Mouse (Mus musculus) heart, embryonic 12.5 days (tissue): ENCODE measurements around the gene Trim33. TPM values are rescaled to one million over a fixed set of nuclear protein-coding genes. Genes with fewer than 3 reads are reported as not detected.
A peak's percentile ranks its signal among the peaks of the same experiment; 100 is the strongest.

ENCODE experiments used
- ATAC-seq: fragments of 200-750 bp; cut with Nextera tagmentation; 2 replicates; pipeline ENCODE4 v1.8.0; 2017; ENCODE audit warnings: moderate TSS enrichment, moderate library complexity; ENCODE audit not compliant: insufficient number of reproducible peaks, low FRiP score
- H3K27ac ChIP-seq: fragments of 300-500 bp; sonication (generic); 2 replicates; pipeline ENCODE4 v1.5.1; 2016; ENCODE audit warnings: mild to moderate bottlenecking, moderate library complexity; ENCODE audit not compliant: poor library complexity, severe bottlenecking
- H3K27me3 ChIP-seq: fragments of 300-500 bp; sonication (generic); replicated peaks from 2 replicates; pipeline ENCODE4 v1.6.1; 2016; ENCODE audit warnings: mild to moderate bottlenecking, moderate library complexity
- H3K36me3 ChIP-seq: fragments of 300-500 bp; sonication (generic); 2 replicates; pipeline ENCODE4 v1.6.1; 2016; ENCODE audit warnings: mild to moderate bottlenecking, moderate library complexity
- H3K4me1 ChIP-seq: fragments of 300-500 bp; sonication (generic); replicated peaks from 2 replicates; pipeline ENCODE4 v1.6.1; 2016; ENCODE audit warnings: mild to moderate bottlenecking
- H3K4me2 ChIP-seq: fragments of 300-500 bp; sonication (generic); 2 replicates; pipeline ENCODE4 v1.6.1; 2016; ENCODE audit warnings: mild to moderate bottlenecking, moderate library complexity
- H3K4me3 ChIP-seq: fragments of 300-500 bp; sonication (generic); 2 replicates; pipeline ENCODE4 v1.5.1; 2016; ENCODE audit warnings: mild to moderate bottlenecking
- H3K9ac ChIP-seq: fragments of 300-500 bp; sonication (generic); 2 replicates; pipeline ENCODE4 v1.6.1; 2016; ENCODE audit warnings: mild to moderate bottlenecking, moderate library complexity
- H3K9me3 ChIP-seq: fragments of 300-500 bp; sonication (generic); replicated peaks from 2 replicates; pipeline ENCODE4 v1.6.1; 2016; ENCODE audit warnings: mild to moderate bottlenecking, moderate library complexity
- WGBS: fragments of 180-500 bp; shearing (Covaris S2); methylation state at CpG from one replicate; pipeline ENCODE4 v1.1.7; 2016; 5-methylcytosine and 5-hydroxymethylcytosine counted together
- polyA plus RNA-seq: library from polyadenylated mRNA; unstranded; fragments of >200 nt; fragmentation: Nextera tagmentation; extraction: Ambion mirVana; gene quantifications from 2 replicates; pipeline ENCODE4 v1.2.1, GENCODE M21; 2016

Gene Trim33
- polyA plus RNA-seq, 1 experiment from 2014 or later: 17.4 TPM

- WGBS: 82% methylated on average over 11 of the region's 11 CpGs
- no peak overlapping the region for H3K27ac ChIP-seq
- H3K27me3 ChIP-seq: no peaks in the 10 kb centered on the region
- H3K36me3 ChIP-seq: no peaks in the 10 kb centered on the region
- no peak overlapping the region for H3K4me3 ChIP-seq
- no peak for ATAC-seq
- no peak overlapping the region for H3K4me2 ChIP-seq
- H3K9ac ChIP-seq: no peak overlapping the region
- no peaks in the 10 kb centered on the region for H3K9me3 ChIP-seq
- H3K4me1 ChIP-seq: no peaks in the 10 kb centered on the region
Measured at GRCm38 (mm10) chr3:103364182-103364945, 85.3 kb downstream of the Trim33 start.

DNA sequence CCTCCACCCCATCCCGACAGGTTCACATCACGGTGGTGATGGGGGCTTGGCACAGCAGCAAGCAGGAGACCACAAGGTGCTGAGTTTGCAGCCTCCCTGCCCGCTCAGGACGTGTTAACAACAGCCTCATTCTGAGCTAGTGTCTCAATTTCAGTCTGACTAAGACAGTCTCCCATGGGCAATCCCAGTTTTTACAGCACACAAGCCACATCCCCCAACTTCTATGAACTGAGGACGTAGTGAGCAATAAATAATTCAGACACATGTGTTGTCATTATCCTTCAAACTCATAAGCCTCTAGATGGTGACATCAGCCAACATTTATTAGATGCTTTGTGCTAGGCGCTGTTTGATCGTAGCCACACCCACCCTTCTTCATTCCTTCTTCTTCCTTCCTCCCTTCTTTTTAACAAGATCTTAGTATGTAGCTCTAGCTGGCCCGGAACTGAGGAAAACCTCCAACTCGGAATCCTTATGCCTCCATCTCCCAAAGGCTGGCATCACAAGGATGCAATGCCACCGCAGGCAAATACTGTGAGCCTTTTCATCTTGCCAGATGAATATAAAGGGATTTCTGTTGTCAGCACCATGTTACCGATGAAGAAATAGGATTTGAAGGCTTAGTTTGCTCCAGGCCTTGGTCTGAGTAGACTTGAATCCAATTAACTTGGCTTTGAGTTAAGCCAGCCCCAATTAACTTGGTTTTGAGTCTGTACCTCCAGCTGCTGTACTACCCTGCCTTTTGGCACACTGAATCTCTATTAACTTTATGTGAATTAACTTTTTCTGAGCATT, 88.3 kb downstream of the Trim33 start:
- no peak overlapping the region for H3K9ac ChIP-seq

GRCm38 (mm10) chr3:103368731-103369130, 89.6 kb downstream of the Trim33 start:
- Histone ChIP-seq H3K36me3 (no peaks in the 10 kb centered on the region), H3K9ac (no peak overlapping the region), H3K4me1 (no peaks in the 10 kb centered on the region), H3K4me2 (no peak overlapping the region), H3K9me3 (no peaks in the 10 kb centered on the region), H3K4me3 (no peak overlapping the region), H3K27ac (no peak overlapping the region), H3K27me3 (0 out of 2 replicates have a peak, but pooled peaks cover 4% of the 10 kb centered on the region)
- WGBS: 81% methylated on average over 3 of the region's 3 CpGs
- no peak for ATAC-seq

More for the DNA sequence above, 88.3 kb downstream of the Trim33 start:
- Histone ChIP-seq H3K4me3 (no peak overlapping the region), H3K4me1 (no peaks in the 10 kb centered on the region), H3K27ac (no peak overlapping the region), H3K27me3 (no peaks in the 10 kb centered on the region), H3K9me3 (no peaks in the 10 kb centered on the region), H3K4me2 (no peak overlapping the region), H3K36me3 (no peaks in the 10 kb centered on the region)
- 81% methylated on average over 11 of the region's 11 CpGs for WGBS
- no peak for ATAC-seq

DNA sequence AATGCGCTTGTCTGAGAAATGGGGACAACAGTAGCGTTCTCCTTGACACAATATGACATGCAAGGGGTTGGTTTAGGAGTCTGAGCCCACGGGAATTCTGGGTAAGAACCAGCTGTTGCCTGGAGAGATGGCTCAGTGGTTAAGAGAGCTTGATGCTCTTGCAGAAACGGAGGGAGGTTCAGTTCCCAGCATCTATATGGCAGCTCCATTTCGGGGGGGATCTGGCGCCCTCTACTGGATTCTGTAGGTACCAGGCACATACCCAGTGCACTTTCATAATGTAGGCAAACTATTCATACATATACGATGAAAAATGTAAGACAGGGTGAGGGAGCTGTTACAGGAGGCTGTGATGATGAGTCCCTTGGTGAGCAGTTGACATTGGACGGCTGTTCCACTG, 94.9 kb downstream of the Trim33 start:
- no peak overlapping the region for H3K9ac ChIP-seq
- 30% methylated on average over 8 of the region's 8 CpGs for WGBS
- H3K27ac ChIP-seq: no peak overlapping the region
- H3K36me3 ChIP-seq: no peaks in the 10 kb centered on the region
- H3K9me3 ChIP-seq: no peaks in the 10 kb centered on the region
- ATAC-seq: no peak
- no peak overlapping the region for H3K4me3 ChIP-seq
- 0 out of 2 replicates have a peak, but pooled peaks cover 6% of the 10 kb centered on the region for H3K27me3 ChIP-seq
- no peak overlapping the region for H3K4me2 ChIP-seq
- peaks cover 7% of the 10 kb centered on the region for H3K4me1 ChIP-seq

- Histone ChIP-seq H3K9ac (no peak overlapping the region), H3K27ac (no peak overlapping the region), H3K4me1 (peaks cover 7% of the 10 kb centered on the region), H3K9me3 (no peaks in the 10 kb centered on the region), H3K4me3 (no peak overlapping the region), H3K36me3 (no peaks in the 10 kb centered on the region), H3K4me2 (no peak overlapping the region), H3K27me3 (0 out of 2 replicates have a peak, but pooled peaks cover 6% of the 10 kb centered on the region)
- 46% methylated on average over 14 of the region's 14 CpGs for WGBS
- no peak for ATAC-seq
Measured at GRCm38 (mm10) chr3:103375181-103375855, 96.2 kb downstream of the Trim33 start.

DNA sequence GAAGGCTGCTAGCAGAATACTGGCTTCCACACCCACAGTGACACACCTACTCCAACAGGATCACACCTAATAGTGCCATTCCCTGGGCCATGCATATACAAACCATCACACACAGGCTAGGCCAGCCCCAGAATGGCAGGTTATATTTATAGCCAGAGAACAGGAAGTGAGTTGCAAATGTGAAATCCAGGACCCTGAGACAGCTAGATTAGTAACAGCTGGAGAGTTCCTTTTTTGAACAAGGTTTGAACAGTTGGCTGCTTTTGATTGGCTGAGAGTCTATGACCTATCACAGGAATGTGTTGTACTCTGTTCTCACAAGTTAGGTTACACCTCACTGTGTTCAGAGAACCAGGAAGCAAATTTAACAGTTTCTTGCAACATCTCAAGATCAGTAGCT, 98.9 kb downstream of the Trim33 start:
- no peak overlapping the region for H3K9ac ChIP-seq
- H3K27ac ChIP-seq: no peak overlapping the region
- H3K4me2 ChIP-seq: no peak overlapping the region
- peaks cover 7% of the 10 kb centered on the region for H3K4me1 ChIP-seq
- H3K27me3 ChIP-seq: 0 out of 2 replicates have a peak, but pooled peaks cover 6% of the 10 kb centered on the region
- H3K9me3 ChIP-seq: peaks cover 7% of the 10 kb centered on the region
- no peak overlapping the region for H3K4me3 ChIP-seq
- no peaks in the 10 kb centered on the region for H3K36me3 ChIP-seq
- no peak for ATAC-seq

GRCm38 (mm10) chr3:103379371-103379770, 100.3 kb downstream of the Trim33 start:
- 64% methylated on average over 3 of the region's 3 CpGs for WGBS
- no peak overlapping the region for H3K4me3 ChIP-seq
- ATAC-seq: no peak
- H3K27ac ChIP-seq: no peak overlapping the region
- peaks cover 7% of the 10 kb centered on the region for H3K4me1 ChIP-seq
- H3K36me3 ChIP-seq: no peaks in the 10 kb centered on the region
- H3K9ac ChIP-seq: no peak overlapping the region
- H3K4me2 ChIP-seq: no peak overlapping the region
- H3K27me3 ChIP-seq: no peaks in the 10 kb centered on the region
- H3K9me3 ChIP-seq: peaks cover 8% of the 10 kb centered on the region

- no peak for ATAC-seq
- Histone ChIP-seq H3K27ac (no peak overlapping the region), H3K9ac (no peak overlapping the region), H3K4me3 (no peak overlapping the region), H3K9me3 (peaks cover 8% of the 10 kb centered on the region), H3K36me3 (no peaks in the 10 kb centered on the region), H3K27me3 (no peaks in the 10 kb centered on the region), H3K4me1 (peaks cover 16% of the 10 kb centered on the region), H3K4me2 (no peak overlapping the region)
- WGBS: 79% methylated on average over 8 of the region's 8 CpGs
Measured at GRCm38 (mm10) chr3:103380814-103381213, 101.7 kb downstream of the Trim33 start.

GRCm38 (mm10) chr3:103381441-103381840, 102.3 kb downstream of the Trim33 start:
- peaks cover 17% of the 10 kb centered on the region for H3K4me1 ChIP-seq
- no peak overlapping the region for H3K4me3 ChIP-seq
- no peak overlapping the region for H3K27ac ChIP-seq
- no peak for ATAC-seq
- H3K9me3 ChIP-seq: peaks cover 8% of the 10 kb centered on the region
- H3K4me2 ChIP-seq: no peak overlapping the region
- no peak overlapping the region for H3K9ac ChIP-seq
- 90% methylated on average over 6 of the region's 6 CpGs for WGBS
- no peaks in the 10 kb centered on the region for H3K27me3 ChIP-seq
- H3K36me3 ChIP-seq: no peaks in the 10 kb centered on the region

- Histone ChIP-seq H3K9ac (no peak overlapping the region), H3K27ac (no peak overlapping the region), H3K27me3 (no peaks in the 10 kb centered on the region), H3K4me1 (peaks cover 10% of the 10 kb centered on the region; the same call in 1 of the 2 replicates), H3K4me3 (no peak overlapping the region), H3K4me2 (0 out of 2 replicates have a peak overlapping the region, but pooled peaks have one; percentile 20), H3K36me3 (no peaks in the 10 kb centered on the region), H3K9me3 (peaks cover 8% of the 10 kb centered on the region)
- WGBS: 25% methylated on average over 17 of the region's 17 CpGs
- ATAC-seq: no peak; the same call in 1 of the 2 replicates
Measured at GRCm38 (mm10) chr3:103382872-103383567, 103.9 kb downstream of the Trim33 start.
